Mouse (Mus musculus) cerebellum, adult 2 months (tissue): ENCODE measurements around the gene Haao.

Experiments used
- CTCF ChIP-seq: fragments of 200-500 bp; IDR thresholded peaks from 2 replicates; pipeline ENCODE4 v1.5.1; 2011; ENCODE audit warnings: low read depth, mild to moderate bottlenecking, control low read depth, low read length, moderate library complexity, borderline replicate concordance; ENCODE audit not compliant: insufficient read depth
- POLR2A ChIP-seq: fragments of 200-500 bp; IDR thresholded peaks from 2 replicates; pipeline ENCODE4 v1.6.1; 2011; ENCODE audit warnings: low read length, control low read depth, borderline replicate concordance; ENCODE audit not compliant: insufficient read depth

DNA sequence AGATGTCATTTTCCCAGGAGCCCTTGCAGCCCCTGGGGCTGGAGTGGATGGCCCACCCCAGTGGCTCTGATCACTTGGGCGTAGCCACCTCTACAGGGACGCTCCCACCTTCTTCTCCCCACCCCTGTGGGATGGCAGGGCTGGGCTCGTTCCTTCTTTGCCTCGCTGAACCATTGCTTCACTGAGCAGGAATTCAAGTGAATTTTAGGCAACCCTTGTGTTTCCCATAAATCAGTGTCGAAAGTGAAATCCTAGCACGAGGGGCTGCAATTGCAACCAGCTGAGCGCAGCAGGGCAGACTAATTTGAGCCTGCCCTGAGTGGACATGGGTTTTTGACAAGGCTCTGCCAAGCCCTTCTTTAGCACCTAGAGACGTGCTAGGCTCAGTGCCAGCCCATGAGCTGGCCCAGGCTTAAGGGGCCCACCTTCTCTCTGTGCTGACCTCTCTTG, 47.6 kb upstream of the Haao start:
- TF ChIP-seq POLR2A (no peak), CTCF (no peak)
